Mouse (Mus musculus): ENCODE measurements around the gene Rsph10b. TPM values are rescaled to one million over a fixed set of nuclear protein-coding genes. Genes with fewer than 3 reads are reported as not detected.

Gene Rsph10b
- polyA plus RNA-seq, 1 experiment, result 2.0 TPM

- DNase-seq (ENCODE audit: low read depth), result no peak
Observed at GRCm38 (mm10) chr5:143936156-143936555, 3.3 kb downstream of the Rsph10b start.

DNA sequence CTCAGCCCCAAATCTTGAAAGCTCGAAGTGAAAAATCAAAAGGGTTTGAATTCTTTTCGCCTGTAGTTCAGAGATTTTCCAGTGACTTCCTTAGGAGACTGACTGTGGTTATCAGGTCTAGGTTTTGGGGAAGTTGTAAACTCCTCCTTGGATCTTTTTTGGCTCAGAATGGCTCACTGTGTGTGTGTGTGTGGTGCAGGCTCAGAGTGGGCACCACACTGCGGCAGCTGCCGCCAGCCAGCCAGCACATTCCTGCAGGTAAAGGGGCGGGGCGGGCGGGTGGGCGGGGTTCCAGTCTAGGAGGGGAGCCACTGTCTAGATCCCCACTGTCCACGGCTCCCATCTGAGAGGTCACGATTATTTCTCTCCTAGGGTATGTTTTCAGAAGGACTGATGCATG is 8.8 kb downstream of the Rsph10b start:
- DNase-seq (ENCODE audit: low read depth), result no peak

DNA sequence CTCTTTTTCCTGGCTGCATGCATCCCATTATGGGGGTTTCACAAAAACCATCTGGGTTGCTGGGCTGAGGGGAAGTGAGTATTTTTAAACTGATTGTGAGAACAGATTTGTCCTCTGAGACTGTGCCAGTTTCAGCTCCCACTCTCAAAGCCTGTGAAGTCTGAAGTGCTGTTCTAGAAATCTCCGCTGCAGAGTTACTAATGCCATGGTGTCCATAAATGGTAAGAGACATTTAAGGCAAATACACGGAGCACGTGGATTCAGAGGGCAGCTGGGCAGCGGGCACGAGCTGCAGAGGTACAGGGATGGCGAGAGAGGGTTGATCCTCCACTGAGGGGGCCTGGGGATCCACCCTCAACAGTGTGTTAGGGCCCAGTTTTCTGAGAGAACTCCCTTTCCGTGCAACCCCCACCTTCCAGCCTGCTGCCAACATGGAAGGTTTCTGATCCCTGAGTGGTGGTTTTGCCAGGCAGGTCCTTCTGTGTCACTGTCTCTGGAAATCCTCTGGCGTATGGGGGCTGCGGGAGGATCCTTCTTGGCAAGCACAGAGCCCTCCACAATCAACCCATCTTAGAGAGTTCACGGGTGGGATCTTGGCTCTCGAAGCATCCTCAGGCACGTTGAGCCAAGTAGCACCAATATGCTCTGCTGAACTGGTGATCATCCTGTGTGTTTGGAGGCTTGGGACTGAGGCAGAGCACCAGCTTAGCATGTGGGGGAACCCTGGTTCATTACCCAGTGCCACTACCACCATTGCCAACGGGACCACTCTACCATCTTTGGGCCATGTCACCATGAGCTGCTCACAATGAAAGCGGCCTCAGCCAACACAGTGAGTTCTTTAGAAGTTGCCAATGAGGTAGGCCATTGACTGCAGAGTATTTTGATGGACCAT is 10.6 kb downstream of the Rsph10b start:
- no peak for DNase-seq (ENCODE audit: low read depth)

DNA sequence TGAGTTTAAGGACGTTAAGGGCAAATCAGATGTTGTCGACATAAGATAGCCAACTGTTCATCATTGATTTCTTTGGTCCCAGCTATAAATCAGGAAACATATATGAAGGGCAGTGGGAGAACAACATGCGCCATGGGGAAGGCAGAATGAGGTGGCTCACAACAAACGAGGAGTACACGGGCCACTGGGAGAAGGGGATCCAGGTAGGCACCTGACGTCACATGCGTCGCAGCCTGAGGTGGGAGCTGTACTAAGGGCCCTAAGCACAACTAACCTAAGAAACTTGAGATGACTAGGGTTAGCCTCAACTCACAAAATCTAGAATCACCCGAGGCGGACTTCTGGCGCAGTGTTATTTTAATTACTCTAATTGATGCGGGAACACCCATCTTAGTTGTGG is 15.5 kb downstream of the Rsph10b start:
- no peak for DNase-seq (ENCODE audit: low read depth)

DNA sequence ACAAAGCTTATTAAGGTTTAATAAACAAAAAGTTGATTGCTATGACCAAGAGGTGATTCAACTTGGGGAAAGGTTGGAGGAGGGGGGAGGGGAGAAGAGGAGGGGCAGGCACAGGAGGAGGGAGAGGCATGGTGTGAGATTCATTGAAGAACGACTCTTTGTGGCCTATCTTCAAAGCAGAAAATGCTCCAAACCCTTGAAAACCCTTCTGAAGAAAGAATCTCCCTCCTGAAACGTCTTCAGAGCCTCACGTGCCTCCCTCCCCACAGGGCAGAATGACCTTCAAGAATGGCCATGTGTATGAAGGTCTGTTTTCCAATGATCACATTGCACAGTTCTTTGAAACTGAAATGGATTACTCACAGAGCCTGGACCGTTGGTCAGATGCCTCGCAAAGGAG is 17.2 kb downstream of the Rsph10b start:
- no peak for DNase-seq (ENCODE audit: low read depth)

- DNase-seq (ENCODE audit: low read depth), result no peak
Observed at GRCm38 (mm10) chr5:143957101-143957500, 24.3 kb downstream of the Rsph10b start.

GRCm38 (mm10) chr5:143959551-143959950 is 26.7 kb downstream of the Rsph10b start:
- no peak for DNase-seq (ENCODE audit: low read depth)

- DNase-seq (ENCODE audit: low read depth), result no peak
Observed at GRCm38 (mm10) chr5:143961176-143961575, 28.3 kb downstream of the Rsph10b start.

- no peak for DNase-seq (ENCODE audit: low read depth)
Observed at GRCm38 (mm10) chr5:143965586-143966345, 32.9 kb downstream of the Rsph10b start.

GRCm38 (mm10) chr5:143966671-143967070 is 33.8 kb downstream of the Rsph10b start:
- DNase-seq (ENCODE audit: low read depth), result no peak

DNA sequence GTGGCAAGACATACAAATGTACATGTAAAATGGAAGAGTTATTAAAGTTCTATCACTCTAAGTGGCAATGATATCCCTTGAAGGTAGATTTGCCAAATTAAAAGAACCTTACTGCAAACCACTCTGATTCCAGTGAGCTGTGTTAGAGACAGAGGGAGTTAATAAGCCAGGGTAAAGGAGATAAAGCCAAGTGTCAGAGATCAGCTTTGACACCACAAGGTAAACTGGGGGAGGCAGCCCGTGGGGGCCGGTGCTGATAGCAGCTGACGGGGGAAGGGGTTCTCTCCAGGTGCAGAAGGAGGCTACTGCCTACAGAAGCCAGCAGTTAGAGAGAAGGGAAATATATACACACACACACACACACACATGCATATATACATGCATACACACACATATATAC is 39.8 kb downstream of the Rsph10b start:
- no peak for DNase-seq (ENCODE audit: low read depth)

DNA sequence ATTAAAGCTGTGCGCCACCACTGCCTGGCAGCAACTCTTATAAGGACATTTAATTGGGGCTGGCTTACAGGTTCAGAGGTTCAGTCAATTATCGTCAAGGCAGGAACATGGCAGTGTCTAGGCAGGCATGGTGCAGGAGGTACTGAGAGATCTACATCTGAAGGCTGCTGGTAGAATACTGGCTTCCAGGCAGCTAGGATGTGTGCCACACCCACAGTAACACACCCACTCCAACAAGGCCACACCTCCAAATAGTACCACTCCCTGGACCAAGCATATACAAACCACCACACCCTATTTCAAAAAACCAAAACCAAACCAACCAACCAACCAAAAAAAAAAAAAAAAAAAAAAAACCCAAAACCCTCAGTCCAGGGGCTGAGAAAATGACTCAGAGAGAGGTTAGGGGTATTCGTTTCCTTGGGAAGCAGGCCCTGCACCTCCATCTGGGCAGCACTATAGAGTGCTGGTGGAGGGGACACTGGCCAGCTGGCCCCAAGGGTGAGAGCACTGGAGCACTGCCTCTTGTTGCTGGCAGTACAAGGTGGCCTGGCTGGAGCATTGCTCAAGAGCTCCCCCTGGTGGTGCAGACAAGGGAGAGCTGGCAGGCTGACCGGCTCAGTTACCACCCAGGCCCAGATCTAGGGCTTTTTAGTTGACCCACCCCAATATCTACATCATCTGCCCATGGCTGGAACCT is 42.2 kb downstream of the Rsph10b start:
- DNase-seq (ENCODE audit: low read depth), result no peak

DNA sequence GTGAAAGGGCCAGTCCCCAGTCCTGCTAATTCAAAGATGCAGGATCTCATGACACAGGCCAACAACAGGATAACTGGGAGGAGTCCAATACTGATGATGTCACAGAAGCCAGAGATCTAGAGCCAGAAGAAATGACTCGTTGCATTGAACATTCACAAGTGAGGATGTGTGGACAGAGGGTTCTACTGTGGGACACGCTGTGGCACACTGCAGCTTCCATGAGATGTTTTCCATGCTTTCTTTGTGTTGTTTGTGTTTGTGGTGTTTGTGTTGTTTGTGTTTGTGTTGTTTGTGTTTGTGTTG is 42.7 kb downstream of the Rsph10b start:
- DNase-seq (ENCODE audit: low read depth), result no peak

- no peak for DNase-seq (ENCODE audit: low read depth)
Observed at GRCm38 (mm10) chr5:143976232-143976631, 43.4 kb downstream of the Rsph10b start.

DNA sequence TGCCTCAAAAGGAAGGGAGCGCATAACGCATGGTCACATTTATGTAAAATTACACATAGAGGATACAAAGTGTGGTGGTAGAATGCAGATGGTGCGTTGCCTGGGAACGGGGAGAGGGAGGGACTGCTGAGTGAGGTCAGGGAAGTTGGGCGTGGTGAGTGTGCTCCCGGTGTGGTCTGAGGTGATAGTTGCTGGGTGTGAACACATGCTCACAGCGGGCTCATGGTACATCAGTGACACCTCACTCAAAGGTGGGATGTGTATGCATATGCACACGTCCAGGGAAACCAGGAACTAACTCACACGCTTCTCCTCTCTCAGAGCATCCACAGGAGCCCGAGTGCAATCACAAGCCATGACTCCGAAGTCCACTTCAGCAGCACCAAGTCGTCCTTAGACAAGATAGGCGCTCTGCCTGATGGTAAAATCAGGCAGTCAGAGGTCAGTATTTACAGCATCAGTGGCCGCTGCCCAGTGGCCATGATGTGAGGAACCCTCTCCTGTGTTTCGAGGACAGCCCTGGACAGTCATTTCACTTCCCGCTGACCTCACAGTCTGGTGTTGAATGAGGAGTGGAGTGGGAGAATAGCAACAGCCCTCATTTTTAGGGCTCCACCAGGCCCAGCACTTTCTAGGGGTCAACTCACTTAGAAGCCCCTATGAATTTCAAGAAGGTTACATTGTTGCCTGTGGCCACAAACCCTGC is 44.0 kb downstream of the Rsph10b start:
- DNase-seq (ENCODE audit: low read depth), result no peak

GRCm38 (mm10) chr5:143980858-143981257 is 48.0 kb downstream of the Rsph10b start:
- no peak for DNase-seq (ENCODE audit: low read depth)

GRCm38 (mm10) chr5:143982361-143982760 is 49.5 kb downstream of the Rsph10b start:
- DNase-seq (ENCODE audit: low read depth), result no peak

- DNase-seq (ENCODE audit: low read depth), result no peak
Observed at GRCm38 (mm10) chr5:143985381-143985780, 52.5 kb downstream of the Rsph10b start.

GRCm38 (mm10) chr5:143987596-143987995 is 54.8 kb downstream of the Rsph10b start:
- DNase-seq (ENCODE audit: low read depth), result no peak

DNA sequence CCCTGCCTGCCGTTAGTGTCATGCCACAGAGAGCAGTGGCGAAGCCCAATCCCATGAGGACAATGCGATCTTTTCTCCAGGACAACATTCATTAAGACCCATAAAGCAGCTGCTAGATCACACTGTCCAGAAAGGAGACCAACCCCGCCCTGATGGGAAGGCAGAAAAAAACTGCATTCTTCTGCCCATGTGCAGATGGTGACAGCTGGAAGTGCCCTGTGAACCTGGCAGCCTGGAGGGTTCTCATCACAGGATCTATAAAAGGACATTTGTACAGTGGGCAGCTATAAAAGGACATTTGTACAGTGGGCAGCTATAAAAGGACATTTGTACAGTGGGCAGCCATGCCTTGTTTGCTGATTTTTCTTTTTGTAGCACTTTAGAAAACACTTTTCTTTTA is 56.2 kb downstream of the Rsph10b start:
- DNase-seq (ENCODE audit: low read depth), result no peak

DNA sequence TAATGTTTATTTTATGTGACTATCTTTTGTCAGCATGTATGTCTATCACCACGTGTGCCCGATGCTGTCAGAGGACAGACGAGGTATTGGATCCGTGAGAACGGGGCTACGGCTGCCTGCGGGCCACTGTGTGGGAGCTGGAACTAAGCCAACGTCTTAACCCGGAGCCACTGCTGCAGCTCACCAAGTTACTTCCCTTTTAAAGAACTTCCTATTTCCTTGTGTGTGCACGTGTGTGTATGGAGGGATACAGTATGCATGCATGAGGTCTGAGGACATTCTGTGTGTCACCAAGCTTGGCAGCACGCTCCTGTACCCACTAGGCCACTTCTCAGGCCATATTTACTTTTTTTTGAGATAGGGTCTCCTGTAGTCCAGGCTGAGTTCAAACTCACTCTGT is 57.3 kb downstream of the Rsph10b start:
- DNase-seq (ENCODE audit: low read depth), result no peak

GRCm38 (mm10) chr5:143992661-143993060 is 59.8 kb downstream of the Rsph10b start:
- no peak for DNase-seq (ENCODE audit: low read depth)
